Mouse (Mus musculus) neural tube, embryonic 10.5 days (tissue): ENCODE data around the gene Rpl13a.
"Not testable (repeated sequence)": the region's sequence is repeated elsewhere in the genome, so short reads cannot be mapped to it uniquely, and the experiment has no call there.

ENCODE experiments used
- DNase-seq: peaks from one replicate; pipeline ENCODE4 v3.0.0-alpha.2; 2017; ENCODE audit warnings: low spot score; ENCODE audit errors: extremely low spot score

Gene Rpl13a

DNA sequence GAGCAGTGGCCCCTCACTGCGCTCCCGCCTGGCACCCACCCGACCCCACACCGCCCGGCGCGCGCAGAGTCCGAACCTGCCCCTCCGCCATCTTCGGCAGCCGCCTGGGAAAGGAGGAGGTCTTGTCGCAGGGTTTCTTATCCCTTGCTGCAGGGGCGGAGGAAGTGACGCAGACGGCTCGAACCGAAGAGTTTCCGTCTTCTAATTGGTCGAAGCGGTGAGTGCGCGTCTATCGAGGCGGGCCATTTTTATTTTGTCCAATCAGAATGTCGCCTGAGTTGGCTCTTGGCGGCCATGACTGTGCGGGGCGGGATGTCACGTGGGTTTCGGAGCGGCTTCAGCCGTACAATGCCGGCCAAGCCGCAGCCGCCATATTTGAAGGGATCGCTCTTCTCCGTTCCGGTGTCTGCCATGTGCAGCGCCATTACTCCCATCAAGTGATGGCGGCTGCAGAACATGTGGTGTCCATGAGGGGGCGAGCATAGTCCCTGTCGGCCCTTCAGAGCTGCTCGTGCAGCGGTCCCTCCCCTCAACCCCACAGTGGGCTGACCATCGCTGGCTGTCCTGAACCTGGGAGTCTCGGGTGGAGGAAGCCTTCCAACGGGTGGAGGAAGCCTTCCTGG is at the start of gene Rpl13a:
Gene Rpl13a (minus strand): TSS at position 138 of the 623 bp plus-strand sequence.
- DNase-seq: peak; percentile 96

DNA sequence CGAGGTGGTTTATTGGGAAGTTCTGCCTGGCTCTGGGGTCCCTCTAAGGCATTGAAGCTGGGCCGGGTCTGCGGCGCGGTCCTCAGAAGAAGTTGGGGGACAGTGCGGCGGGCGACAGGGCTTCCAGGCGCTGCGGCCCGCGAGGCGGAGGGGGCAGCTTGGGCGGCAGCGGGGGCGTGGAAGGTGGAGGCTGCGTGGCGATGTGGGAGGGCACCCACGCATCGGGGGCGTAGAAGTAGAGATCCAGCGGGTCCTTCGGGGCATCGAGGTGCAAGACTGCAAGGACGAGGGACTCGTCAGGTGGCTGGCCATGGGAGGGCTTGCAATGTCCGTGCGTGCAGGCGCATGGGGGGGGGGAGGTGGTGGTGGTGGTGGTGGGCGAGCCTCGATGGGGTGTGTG is 47.8 kb upstream of the Rpl13a start:
- no peak for DNase-seq

DNA sequence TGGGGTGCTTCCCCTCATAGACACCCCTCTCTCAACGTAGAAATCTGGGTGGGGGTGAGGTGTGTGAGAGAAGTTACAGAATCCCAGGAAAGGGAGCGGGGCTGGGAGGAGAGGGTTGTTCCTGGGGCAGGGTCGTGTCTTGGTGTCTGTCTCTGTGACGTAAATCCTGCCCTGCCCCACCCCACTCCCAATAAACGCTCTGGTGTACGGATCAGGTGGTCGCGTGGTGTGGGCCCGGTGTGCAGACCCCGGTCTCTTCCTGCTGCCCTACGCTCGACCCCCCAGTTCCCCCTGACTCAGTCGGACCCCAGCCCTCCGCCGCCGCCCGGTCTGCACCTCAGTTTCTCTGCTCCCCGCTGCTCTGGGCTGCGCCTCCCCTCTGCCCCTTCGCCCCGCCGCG is 47.4 kb upstream of the Rpl13a start:
- no peak for DNase-seq

DNA sequence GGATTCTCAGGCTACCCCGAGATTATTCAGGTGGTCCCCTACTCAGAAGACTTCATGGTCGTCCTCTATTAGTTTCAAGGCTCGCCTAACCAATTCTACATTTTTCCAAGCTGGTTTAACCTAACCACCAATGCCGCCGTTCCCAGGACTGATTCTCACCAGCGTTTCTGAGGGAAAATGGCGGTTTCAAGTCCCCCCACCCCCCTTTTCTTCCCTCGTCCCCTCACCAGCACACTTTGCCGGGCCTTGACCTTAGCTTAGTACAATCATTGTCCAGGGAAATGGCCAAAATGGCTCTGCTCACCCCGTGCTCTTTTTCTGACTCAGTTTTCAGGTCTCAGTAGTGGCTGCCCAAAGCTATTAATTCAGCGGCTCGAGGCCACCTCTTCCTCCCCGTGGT is 46.8 kb upstream of the Rpl13a start:
- no peak for DNase-seq

DNA sequence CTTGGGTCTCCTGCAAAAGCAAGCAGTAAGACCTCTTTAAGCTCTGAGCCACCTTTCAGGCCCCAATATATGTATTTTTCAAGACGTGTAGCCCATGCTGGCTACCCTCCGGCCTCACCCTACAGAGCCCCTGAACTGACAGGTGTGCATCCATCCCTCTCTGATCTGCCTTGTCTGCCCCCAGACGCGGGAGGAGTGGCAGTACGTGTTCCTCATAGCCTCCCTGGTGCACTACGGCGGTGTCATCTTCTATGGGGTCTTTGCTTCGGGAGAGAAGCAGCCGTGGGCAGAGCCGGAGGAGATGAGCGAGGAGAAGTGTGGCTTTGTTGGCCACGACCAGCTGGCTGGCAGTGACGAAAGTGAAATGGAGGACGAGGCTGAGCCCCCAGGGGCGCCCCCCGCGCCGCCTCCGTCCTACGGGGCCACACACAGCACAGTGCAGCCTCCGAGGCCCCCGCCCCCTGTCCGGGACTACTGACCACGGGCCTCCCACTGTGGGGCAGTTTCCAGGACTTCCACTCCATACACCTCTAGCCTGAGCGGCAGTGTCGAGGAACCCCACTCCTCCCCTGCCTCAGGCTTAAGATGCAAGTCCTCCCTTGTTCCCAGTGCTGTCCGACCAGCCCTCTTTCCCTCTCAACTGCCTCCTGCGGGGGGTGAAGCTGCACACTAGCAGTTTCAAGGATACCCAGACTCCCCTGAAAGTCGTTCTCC is 46.2 kb upstream of the Rpl13a start:
- DNase-seq: peak; percentile 50

DNA sequence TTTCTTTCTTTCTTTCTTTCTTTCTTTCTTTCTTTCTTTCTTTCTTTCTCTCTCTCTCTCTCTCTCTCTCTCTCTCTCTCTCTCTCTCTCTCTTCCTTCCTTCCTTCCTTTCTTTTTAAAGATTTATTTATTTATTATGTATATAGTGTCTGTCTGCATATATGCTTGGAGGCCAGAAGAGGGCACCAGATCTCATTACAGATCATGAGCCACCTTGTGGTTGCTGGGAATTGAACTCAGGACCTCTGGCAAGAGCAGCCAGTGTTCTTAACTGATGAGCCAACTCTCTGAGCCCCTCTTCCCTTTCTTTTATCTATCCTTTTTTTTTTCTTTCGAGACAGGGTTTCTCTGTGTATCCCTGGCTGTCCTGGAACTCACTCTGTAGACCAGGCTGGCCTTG is 45.2 kb upstream of the Rpl13a start:
- DNase-seq: not testable (repeated sequence)

DNA sequence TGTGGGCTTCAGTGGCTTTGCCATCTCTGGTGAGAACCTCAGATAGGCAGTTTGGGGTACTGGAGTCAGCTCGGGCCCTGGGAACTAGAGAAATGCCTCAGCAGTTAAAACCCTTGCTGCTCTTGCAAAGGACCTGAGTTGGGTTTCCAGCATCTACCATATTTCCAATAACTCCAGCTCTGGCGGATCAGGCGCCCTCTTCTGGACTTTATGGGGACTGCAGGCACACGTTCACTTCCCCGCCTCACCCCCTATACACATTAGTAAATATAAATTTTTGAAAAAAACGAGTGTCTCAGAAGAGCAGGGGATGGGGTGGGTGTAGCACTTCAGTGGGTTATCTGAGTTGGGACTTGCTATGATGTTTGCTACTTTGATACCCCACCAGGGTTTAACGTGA is 44.4 kb upstream of the Rpl13a start:
- DNase-seq: no peak

DNA sequence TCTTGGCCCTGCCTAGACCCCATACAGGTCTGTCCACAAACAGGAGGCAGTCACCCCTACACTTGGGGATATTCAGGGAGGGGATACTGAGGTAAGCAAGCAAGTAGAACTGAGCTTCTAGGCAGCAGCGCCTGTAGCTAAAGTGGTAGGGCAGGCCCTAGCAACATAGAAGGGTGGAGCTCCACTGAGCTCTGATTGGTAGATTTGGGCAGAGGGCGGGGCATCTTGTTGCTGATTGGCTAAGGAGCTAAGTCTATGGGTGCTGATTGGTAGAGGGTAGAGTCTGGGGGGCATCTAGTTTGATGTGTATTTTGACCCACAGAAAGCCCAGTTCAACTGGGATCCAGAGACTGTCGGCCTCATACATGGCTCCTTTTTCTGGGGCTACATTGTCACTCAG is 40.9 kb upstream of the Rpl13a start:
- no peak for DNase-seq

DNA sequence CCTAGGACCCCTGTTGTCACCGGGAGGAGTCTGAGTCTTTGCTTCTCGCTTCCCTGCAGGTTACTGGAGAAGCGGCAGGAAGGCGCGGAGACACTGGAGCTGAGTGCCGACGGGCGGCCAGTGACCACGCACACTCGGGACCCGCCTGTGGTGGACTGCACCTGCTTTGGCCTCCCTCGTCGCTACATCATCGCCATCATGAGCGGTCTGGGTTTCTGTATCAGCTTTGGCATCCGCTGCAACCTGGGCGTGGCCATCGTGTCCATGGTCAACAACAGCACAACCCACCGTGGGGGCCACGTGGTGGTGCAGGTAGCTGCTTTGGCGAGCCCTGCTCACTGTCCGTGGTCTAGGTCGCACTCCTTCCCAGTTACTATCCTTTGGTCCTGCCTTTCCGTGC is 40.1 kb upstream of the Rpl13a start:
- DNase-seq: no peak

DNA sequence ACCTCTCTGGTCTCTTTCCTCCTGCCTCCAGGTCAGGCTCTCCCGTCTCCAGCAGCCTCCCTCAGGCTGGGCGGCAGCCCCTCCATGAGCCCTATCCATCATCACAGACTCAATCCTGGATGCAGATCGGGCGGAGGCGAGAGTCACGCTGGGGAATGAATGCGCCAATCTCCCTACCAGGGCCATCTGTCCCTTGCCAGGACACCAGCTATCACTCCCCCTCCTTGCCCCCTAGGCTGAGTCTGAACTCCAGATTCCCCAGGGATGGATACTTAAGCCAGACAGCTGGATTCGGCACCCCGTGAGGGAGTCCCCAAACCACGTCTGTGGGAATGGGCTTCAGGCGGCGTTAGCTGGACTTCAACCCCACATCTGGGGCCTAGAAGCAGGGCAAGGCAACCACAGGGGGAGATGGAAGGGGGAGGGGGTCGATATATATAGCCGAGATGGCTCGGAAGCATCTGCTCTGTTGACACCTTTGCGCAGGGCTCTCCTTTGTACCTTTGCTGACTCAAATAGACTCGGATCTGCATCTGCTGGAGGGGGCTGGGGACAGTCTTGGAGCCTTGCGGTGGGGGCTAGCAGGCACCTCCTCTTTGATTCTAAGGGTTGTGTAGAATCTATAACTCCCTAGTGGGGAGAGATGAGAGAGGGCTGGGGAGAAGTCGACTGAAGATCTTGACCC is 39.3 kb upstream of the Rpl13a start:
- DNase-seq: peak; percentile 38

DNA sequence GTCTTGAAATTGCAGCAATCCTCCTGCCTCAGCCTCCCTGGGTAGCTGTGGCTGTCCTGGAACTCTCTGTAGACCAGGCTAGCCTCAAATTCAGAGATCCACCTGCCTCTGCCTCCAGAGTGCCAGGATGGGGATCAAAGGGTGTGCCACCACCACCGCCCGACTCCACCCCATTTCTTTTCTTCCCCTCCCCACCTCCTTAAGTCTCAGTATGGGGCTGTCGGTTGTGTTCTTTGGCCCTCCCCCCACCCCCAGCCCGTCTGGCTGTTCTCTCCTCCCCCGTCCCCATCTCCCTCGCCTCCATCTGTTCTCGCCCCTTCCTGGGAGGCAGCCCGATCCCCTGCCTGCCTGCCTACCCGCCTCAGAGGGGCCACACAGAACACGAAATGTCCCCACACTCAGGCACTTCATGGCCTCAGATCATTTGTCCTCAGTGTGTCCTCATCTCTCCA is 38.4 kb upstream of the Rpl13a start:
- no peak for DNase-seq

DNA sequence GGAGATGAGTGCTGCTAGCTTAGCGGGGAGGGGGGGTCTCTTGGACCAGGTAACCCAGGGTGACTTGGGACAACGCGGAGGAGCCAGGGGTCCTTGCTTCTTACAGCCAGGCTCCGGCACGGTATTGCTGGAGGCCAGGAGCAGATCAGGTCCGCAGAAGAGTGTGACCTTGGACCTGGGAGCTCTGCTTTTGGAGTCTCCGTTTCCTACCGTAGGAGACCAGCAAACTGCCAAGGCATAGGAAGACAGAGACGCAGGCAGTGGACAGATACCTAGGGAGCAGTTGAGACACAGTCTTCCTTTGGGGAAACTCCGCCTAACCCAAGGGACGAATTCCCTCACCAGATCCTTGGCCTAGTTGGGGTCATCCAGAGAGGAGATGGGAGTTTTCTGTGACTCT is 37.1 kb upstream of the Rpl13a start:
- DNase-seq: no peak

DNA sequence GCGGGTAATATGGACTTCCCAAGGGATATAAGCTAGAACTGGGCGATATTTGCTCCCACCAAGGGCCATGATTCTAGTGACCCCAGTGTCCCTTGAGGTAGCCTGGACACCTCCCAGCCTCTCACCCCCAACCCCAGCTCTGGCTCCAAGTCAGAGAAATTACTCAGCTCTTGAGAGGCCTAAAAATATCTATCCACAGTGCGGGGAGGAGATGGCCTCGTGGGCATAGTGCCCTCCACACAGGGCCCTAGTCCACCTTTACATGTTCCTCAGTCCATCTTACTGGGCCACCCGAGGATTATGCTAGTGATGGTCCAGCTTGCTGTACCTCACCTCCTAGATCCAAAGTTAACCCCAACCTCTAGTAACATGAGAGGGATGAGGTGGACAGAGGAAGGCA is 36.3 kb upstream of the Rpl13a start:
- no peak for DNase-seq

DNA sequence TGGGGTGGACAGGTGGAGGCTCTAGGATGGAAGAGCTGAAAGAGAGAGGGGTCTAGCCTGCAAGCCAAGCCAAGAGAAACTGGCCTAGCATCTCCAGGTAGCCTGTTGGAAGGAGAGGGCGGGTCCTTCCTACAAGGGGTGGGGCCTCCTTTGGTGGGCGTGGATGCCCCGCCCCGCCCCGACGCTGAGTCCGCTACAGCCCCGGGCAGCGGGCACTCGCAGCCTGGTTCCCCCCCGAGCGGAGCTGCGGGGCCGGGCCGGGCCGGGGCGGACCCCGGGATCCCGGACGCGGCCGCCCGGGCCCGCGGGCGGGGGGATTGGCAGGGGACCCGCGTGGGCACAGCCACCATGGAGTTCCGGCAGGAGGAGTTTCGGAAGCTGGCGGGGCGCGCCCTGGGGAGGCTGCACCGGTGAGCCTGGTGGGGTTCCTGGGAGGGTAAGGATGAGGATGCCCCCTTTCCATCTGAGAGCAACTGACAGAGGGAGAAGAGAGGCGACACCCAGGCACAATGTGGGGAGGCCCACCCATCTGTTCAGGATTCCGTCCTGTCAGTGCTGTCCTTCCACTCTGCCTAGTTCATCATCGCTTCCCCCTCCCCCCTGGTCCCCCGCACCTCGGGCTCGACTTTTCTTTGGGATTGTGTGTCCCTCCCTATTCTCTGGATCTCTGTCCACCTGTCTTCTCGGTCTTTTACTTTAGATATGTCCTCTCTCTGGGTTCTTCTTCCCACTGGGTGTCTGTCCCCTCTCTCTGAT is 35.4 kb upstream of the Rpl13a start, which contains the start of gene Slc17a7:
Gene Slc17a7 (plus strand): TSS at position 215 of the 756 bp plus-strand sequence.
- no peak for DNase-seq

DNA sequence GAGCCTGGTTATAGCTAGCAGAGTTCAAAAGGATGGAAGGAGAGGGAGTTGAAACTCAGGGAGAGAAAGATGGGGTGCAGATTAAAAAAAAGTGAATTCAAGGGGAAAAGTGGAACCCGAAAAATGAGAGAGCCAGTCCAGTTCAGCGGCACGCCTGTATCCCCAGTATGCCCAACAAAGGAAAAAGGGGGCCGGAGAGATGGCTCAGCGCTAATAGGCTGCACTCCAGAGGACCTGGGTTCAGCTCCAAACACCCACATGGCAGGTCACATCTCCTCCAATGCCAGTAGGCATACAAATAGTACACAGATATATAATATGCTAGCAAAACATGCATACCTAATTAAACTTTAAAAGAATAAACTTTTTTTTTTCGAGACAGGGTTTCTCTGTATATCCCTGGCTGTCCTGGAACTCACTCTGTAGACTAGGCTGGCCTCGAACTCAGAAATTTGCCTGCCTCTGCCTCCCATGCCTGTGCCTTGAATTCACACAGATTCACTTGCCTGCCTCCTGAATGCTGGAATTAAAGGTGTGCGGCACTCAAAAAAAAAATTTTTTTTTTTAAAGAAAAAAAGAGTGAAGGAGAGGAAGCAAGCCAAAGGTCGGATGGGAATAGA is 34.5 kb upstream of the Rpl13a start:
- DNase-seq: no peak

DNA sequence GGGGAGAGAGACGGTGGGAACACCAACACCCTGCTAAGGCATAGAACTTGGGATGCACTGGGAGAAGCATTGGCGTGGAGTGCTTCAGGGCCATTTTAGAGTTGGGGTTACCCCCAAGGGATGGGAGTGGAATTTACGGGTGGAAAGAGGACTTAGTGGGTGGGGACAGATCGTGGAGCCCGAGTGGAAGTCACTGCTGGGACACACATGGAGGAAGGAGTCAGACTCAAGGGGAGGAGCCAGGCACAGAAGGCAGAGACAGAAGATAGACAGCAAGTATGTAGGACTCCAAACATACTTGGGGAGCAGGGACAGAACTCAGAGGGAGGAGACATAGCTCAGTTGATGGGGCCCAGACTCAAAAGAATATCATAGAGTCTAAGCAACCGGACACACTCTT is 34.0 kb upstream of the Rpl13a start:
- no peak for DNase-seq

DNA sequence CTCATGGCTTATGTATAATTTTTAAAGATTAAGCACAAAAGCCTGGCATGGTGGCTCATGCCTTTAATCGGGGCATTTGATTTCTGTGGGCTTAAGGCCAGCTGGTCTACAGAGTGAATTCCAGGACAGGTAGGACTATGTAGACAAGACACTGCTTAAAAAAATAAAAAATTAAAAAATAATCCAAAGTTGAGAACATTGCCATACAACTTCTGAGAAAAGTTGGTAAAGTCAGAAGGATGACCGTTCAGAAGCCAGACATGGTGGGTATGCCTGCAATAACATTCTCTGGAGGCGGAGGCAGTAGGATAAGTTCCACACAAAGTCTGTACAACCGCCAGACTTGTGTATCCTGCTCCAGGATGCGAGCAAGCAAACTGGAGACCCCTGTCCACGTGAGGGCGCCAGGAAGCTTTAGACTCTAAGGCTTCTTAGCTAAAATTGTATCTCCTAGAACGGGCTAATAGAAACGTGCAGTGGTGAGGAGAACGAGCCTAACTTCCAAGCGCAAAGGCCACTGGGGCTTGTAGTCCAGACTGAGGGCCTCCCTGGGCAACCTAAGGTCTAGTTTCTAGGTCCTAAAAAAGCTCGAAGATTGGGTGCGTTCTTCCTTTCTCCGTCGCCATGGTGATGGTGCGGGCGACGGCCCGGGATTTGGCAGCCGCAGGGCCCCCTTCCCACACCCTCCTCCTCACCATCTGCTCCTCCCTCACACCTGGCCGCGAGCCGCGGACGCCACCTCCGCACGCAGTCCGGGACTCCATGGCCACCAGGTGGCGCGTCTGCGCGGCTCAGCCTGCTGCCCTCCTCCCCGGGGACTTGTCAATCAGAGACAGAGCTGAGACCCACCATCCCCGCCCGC is 33.3 kb upstream of the Rpl13a start:
- DNase-seq: peak; percentile 92

DNA sequence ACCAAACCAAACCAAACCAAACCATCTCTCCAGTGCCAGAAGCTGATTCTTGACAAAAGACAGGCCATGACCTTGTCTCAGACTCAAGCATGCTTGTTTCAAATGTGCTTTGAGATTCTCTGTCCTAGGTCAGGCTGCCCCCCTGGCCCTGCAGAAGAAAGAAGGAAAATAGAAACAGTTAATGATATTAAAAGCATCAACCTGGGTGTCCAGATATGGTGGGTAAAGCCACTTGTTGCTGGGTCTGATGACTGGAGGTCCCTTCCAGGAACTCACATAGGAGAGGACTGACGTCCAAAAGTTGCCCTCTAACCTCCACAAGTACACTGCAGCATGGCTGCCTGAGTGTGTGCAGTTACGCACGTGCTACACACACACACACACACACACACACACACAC is 32.3 kb upstream of the Rpl13a start:
- DNase-seq: no peak

DNA sequence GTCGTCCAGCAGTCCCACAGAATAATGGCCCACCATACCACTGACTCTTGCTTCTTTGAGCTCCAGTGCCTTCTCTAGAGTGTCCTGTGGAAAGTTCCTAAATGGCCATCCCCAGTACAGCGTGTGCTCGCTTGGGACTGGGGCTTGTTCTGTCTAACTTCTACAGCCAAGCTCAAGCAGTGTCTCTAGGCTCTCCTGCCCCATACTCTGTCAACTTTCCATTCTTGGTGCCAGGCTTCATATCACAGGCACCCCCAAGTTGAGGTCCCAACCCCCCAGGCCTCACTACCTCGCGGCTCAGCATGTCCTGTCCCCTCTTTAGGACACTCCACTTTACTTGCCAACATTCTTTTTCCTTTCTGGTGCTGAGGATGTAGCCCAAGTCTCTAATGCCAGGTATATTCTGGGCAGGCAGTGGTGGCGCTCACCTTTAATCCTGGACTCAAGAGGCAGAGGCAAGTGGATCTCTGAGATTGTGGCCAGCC is 31.8 kb upstream of the Rpl13a start:
- no peak for DNase-seq

DNA sequence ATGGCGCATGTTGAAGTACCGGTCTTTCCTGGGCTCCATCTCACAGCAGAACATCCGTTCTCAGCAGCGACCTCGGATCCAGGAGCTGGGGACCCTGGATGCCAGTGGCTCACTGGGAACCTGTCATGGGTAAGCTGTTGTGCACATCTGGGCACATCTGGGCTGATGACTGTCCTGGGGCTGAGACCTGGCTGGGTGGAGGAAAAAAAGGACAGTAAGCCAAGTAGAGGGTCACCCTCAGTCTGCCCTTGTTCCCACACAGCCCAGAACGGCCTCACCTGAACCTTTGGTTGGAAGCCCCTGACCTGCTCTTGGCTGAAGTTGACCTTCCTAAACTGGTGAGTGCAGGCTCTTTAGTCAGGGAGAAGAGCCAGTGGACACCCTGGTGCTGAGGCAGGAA is 30.4 kb upstream of the Rpl13a start:
- no peak for DNase-seq
